37 mouse cellular contexts compared by ENCODE assay signal in the genomic region with DNA sequence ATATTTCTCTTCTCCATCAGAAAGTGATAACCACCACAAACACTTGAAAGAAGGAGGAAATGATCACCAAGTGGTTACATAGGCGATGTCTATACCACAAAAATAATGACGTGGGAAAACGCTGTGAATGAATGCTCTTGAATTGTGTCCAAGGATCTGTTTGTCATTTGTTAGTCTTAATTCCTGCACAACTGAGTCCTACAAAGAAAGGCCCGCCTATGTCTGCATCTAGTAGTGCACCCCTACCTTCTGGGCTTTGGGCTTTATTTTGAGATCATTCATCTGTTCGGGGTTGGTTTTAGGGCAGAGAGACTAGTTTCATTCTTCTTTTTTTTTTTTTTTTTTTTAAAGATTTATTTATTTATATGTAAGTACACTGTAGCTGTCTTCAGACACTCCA. TPM values are rescaled to one million over a fixed set of nuclear protein-coding genes. Genes with fewer than 3 reads are reported as not detected.
"Had no signal": no experiment of that assay in that cellular context is flagged by ENCODE, and none has a peak within 500 bp of the region (broad histone marks: within the 10 kb centered on the region; RNA-seq: fewer than 3 reads in every experiment).

No protein-coding gene starts in this region.

- H3K27me3 ChIP-seq: heart, embryonic 12.5 days; heart, embryonic 13.5 days; heart, embryonic 15.5 days; hindbrain, embryonic 12.5 days; hindbrain, embryonic 13.5 days; hindbrain, embryonic 15.5 days; intestine, embryonic 15.5 days; kidney, embryonic 15.5 days had no signal

- H3K4me1 ChIP-seq: heart, embryonic 10.5 days; heart, embryonic 12.5 days; heart, embryonic 13.5 days; heart, embryonic 15.5 days; hindbrain, embryonic 10.5 days; hindbrain, embryonic 12.5 days; hindbrain, embryonic 13.5 days; hindbrain, embryonic 15.5 days; intestine, embryonic 15.5 days; kidney, embryonic 15.5 days had no signal

- H3K4me2 ChIP-seq: heart, embryonic 11.5 days; heart, embryonic 12.5 days; heart, embryonic 13.5 days; heart, embryonic 15.5 days; hindbrain, embryonic 12.5 days; hindbrain, embryonic 13.5 days; hindbrain, embryonic 14.5 days; hindbrain, embryonic 15.5 days; intestine, embryonic 15.5 days; kidney, embryonic 15.5 days had no signal

- H3K36me3 ChIP-seq: heart, embryonic 10.5 days; heart, embryonic 12.5 days; heart, embryonic 13.5 days; heart, embryonic 15.5 days; hindbrain, embryonic 10.5 days; hindbrain, embryonic 12.5 days; hindbrain, embryonic 13.5 days; hindbrain, embryonic 15.5 days; intestine, embryonic 15.5 days; kidney, embryonic 15.5 days had no signal

- ATAC-seq: hindbrain, embryonic 16.5 days; hindbrain, postnatal 0 days; inflammation-experienced regulatory T-cells, adult 6 months; intestine, embryonic 15.5 days; intestine, embryonic 16.5 days; intestine, postnatal 0 days had no signal

- H3K4me3 ChIP-seq: heart, adult 2 months; heart, embryonic 10.5 days; heart, embryonic 12.5 days; heart, embryonic 13.5 days; heart, embryonic 15.5 days; hindbrain, embryonic 10.5 days; hindbrain, embryonic 12.5 days; hindbrain, embryonic 13.5 days; hindbrain, embryonic 15.5 days; intestine, embryonic 15.5 days; kidney, embryonic 15.5 days; layer of hippocampus, adult 2 months had no signal

- H3K27ac ChIP-seq: heart, adult 2 months; heart, embryonic 10.5 days; heart, embryonic 13.5 days; heart, embryonic 15.5 days; hindbrain, embryonic 10.5 days; hindbrain, embryonic 12.5 days; hindbrain, embryonic 13.5 days; hindbrain, embryonic 14.5 days; hindbrain, embryonic 15.5 days; hindbrain, postnatal 0 days; intestine, embryonic 15.5 days; kidney, embryonic 15.5 days; kidney, postnatal 0 days; layer of hippocampus, adult 2 months had no signal

- DNase-seq: heart, adult 18-20 months; heart, adult 2 months; heart, postnatal 10 days; heart, postnatal 14 days; heart, postnatal 36 days; heart, postnatal 4 days; kidney, adult 11 months; kidney, adult 18-20 months; kidney, adult 2 months; kidney, adult 8-10 months; kidney, adult 9 months; kidney, postnatal 10 days; kidney, postnatal 14 days; kidney, postnatal 25 days; kidney, postnatal 36 days; kidney, postnatal 4 days; layer of hippocampus, adult 9-11 months had no signal

- H3K9me3 ChIP-seq: heart, embryonic 10.5 days; heart, embryonic 12.5 days; heart, embryonic 13.5 days; heart, embryonic 15.5 days; hindbrain, embryonic 10.5 days; hindbrain, embryonic 12.5 days; hindbrain, embryonic 13.5 days; hindbrain, embryonic 15.5 days; intestine, embryonic 15.5 days; kidney, embryonic 15.5 days had no signal

- H3K9ac ChIP-seq: heart, embryonic 12.5 days; heart, embryonic 13.5 days; heart, embryonic 15.5 days; hindbrain, embryonic 12.5 days; hindbrain, embryonic 13.5 days; hindbrain, embryonic 14.5 days; hindbrain, embryonic 15.5 days; intestine, embryonic 15.5 days; kidney, embryonic 15.5 days had no signal

RNA-seq across cellular contexts. Expression of a gene that starts 35.9 kb away (rescaled TPM):
- polyA plus RNA-seq: inflammation-experienced regulatory T-cells, adult 6 months had no signal

RNA-seq across cellular contexts. Expression of a gene that starts 47.6 kb away (rescaled TPM):
- polyA plus RNA-seq: inflammation-experienced regulatory T-cells, adult 6 months; kidney, embryonic 14.5 days had no signal
